Mouse (Mus musculus) small intestine, adult 2 months (tissue): Measurements from ENCODE around the gene Esyt3.

ENCODE experiments used
- CTCF ChIP-seq: fragments of 200-500 bp; IDR thresholded peaks from 2 replicates; pipeline ENCODE4 v1.5.1; 2012; ENCODE audit warnings: low read depth, mild to moderate bottlenecking, control low read depth, inconsistent platforms, low read length, moderate library complexity, mixed read lengths; ENCODE audit not compliant: insufficient replicate concordance, insufficient read length; ENCODE audit errors: extremely low read depth
- POLR2A ChIP-seq: fragments of 200-500 bp; IDR thresholded peaks from 2 replicates; pipeline ENCODE4 v1.6.1; 2012; ENCODE audit warnings: low read depth, mild to moderate bottlenecking, control low read depth, inconsistent platforms, low read length, moderate library complexity

- TF ChIP-seq CTCF (no peak), POLR2A (no peak)
These were observed 20.1 kb downstream of the Esyt3 start for GRCm38 (mm10) chr9:99338293-99338692.
